In the genomic region with DNA sequence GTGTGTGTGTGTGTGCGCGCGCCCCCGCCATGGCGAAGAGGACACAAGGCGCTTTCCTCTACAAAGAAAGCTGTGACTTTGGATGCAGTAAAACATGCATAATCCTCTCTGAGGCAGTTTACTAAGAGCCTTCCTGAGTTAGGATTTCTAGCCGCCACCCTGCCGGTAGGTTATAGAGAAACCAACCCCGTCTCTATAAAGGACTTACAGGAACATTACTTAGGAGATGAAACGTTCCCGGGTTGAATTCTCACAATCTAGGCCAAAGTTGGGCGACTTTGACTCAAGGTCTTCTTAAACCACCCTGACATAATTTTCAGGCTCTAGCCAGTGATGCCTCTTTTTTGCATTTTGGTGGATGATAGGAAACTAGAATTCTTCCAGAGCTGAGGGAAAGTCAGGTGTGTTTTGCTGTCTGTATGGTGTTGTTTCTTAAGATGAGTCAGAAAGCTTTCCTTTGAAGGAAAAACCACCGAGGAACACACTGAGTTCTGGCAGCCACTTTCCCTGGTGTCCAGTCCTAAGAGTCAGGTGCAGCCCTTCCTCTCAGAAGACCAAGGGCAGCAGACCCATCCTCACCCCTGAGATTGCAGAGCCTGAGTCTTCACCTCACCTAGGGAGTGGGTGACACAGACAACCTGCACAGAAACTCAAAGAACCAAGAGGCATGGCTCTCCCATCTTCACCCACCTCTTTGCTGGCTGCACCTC, we compare ENCODE assay signal across 8 mouse cellular contexts. TPM values are rescaled to one million over a fixed set of nuclear protein-coding genes. Genes with fewer than 3 reads are reported as not detected.
DNase-seq lines count a peak whose midpoint lies in the region; ATAC-seq and TF ChIP-seq lines count a peak whose summit lies in the region.

No protein-coding gene starts in this region.

- H3K4me2 ChIP-seq in heart, postnatal 0 days (ENCODE audit: low read depth, low read length), result peak overlapping the region; percentile 100
- H3K4me2 ChIP-seq in hindbrain, embryonic 12.5 days (replicated peaks), result peak overlapping the region; percentile 91
- H3K4me2 ChIP-seq in midbrain, embryonic 12.5 days (replicated peaks), result peak overlapping the region; percentile 82

- H3K36me3 ChIP-seq in heart, postnatal 0 days (replicated peaks; ENCODE audit: control insufficient read depth, insufficient read depth, low read length), result no peaks in the 10 kb centered on the region
- no peaks in the 10 kb centered on the region for H3K36me3 ChIP-seq in hindbrain, embryonic 12.5 days
- H3K36me3 ChIP-seq in midbrain, embryonic 12.5 days, result no peaks in the 10 kb centered on the region

- DNase-seq in heart, postnatal 0 days (ENCODE audit: low spot score), result no peak
- DNase-seq in heart, postnatal 25 days (ENCODE audit: low spot score), result no peak
- DNase-seq in NIH3T3 (ENCODE audit: low read depth), result peak; percentile 30
- DNase-seq in yolk sac, embryonic 10.5 days (ENCODE audit: low spot score), result no peak
- no peak for DNase-seq in right cerebral cortex, postnatal 4 days

- no peaks in the 10 kb centered on the region for H3K27me3 ChIP-seq in heart, postnatal 0 days (ENCODE audit: control insufficient read depth, insufficient read depth, low read length)
- H3K27me3 ChIP-seq in hindbrain, embryonic 12.5 days, result no peaks in the 10 kb centered on the region
- peaks cover 13% of the 10 kb centered on the region; the same call in 1 of the 2 replicates for H3K27me3 ChIP-seq in midbrain, embryonic 12.5 days

- peak overlapping the region; percentile 95; the same call in 1 of the 2 replicates for H3K9ac ChIP-seq in heart, postnatal 0 days (replicated peaks; ENCODE audit: low read depth, low read length)
- H3K9ac ChIP-seq in hindbrain, embryonic 12.5 days, result peak overlapping the region; percentile 91
- H3K9ac ChIP-seq in midbrain, embryonic 12.5 days (replicated peaks), result peak overlapping the region; percentile 90

- 2% methylated on average over 13 of the region's 13 CpGs for WGBS in heart, postnatal 0 days
- WGBS in hindbrain, embryonic 12.5 days, result 7% methylated on average over 10 of the region's 13 CpGs
- WGBS in midbrain, embryonic 12.5 days, result 6% methylated on average over 10 of the region's 13 CpGs

- no peak for ATAC-seq in heart, postnatal 0 days (ENCODE audit: insufficient read depth, low read depth)
- ATAC-seq in hindbrain, embryonic 12.5 days (ENCODE audit: low FRiP score), result no peak
- ATAC-seq in midbrain, embryonic 12.5 days (ENCODE audit: low FRiP score, low read depth), result 0 out of 2 replicates have a peak, but pooled peaks have one; percentile 2
- ATAC-seq in megakaryocyte progenitor cell, adult 5-6 weeks (replicated peaks; ENCODE audit: poor library complexity), result no peak

- peak overlapping the region; percentile 81 for H3K4me3 ChIP-seq in heart, postnatal 0 days (ENCODE audit: low read depth, low read length)
- H3K4me3 ChIP-seq in hindbrain, embryonic 12.5 days, result peak overlapping the region; percentile 82
- H3K4me3 ChIP-seq in midbrain, embryonic 12.5 days, result peak overlapping the region; percentile 78

- peak overlapping the region; percentile 99 for H3K27ac ChIP-seq in heart, postnatal 0 days (ENCODE audit: low read depth)
- H3K27ac ChIP-seq in hindbrain, embryonic 12.5 days, result peak overlapping the region; percentile 96
- H3K27ac ChIP-seq in midbrain, embryonic 12.5 days (replicated peaks), result peak overlapping the region; percentile 89

- H3K4me1 ChIP-seq in heart, postnatal 0 days (ENCODE audit: control insufficient read depth, insufficient read depth), result peaks cover 33% of the 10 kb centered on the region
- peaks cover 63% of the 10 kb centered on the region for H3K4me1 ChIP-seq in hindbrain, embryonic 12.5 days
- H3K4me1 ChIP-seq in midbrain, embryonic 12.5 days, result peaks cover 60% of the 10 kb centered on the region

- H3K9me3 ChIP-seq in heart, postnatal 0 days (replicated peaks; ENCODE audit: control insufficient read depth, low read length), result no peaks in the 10 kb centered on the region
- H3K9me3 ChIP-seq in hindbrain, embryonic 12.5 days (replicated peaks), result no peaks in the 10 kb centered on the region
- H3K9me3 ChIP-seq in midbrain, embryonic 12.5 days, result no peaks in the 10 kb centered on the region

- TF ChIP-seq CTCF in heart, postnatal 0 days (IDR thresholded peaks at IDR 0.05; ENCODE audit: low read depth), result no peak

- TF ChIP-seq EP300 in heart, postnatal 0 days (IDR thresholded peaks at IDR 0.05; ENCODE audit: low read depth), result no peak

- intact Hi-C loops in heart, postnatal 25 days (cut with DNase I), result no loop called here

RNA-seq across cellular contexts. Expression of a gene that starts 24.1 kb away (rescaled TPM):
- 13.5 and 14.5 TPM in 2 replicates for total RNA-seq in heart, postnatal 0 days (2014; rRNA removed; ENCODE audit: low replicate concordance)
- polyA plus RNA-seq in heart, postnatal 0 days (2015; fragmentation: Nextera tagmentation; extraction: Ambion mirVana), result 3.5 and 3.6 TPM in 2 replicates
- 10 to 100 TPM; 13.8 to 17.7 TPM for total RNA-seq in heart, postnatal 25 days (2021)
- polyA plus RNA-seq in hindbrain, embryonic 12.5 days (2016; fragmentation: Nextera tagmentation; extraction: Ambion mirVana), result 7.2 and 8.0 TPM in 2 replicates
- polyA plus RNA-seq in midbrain, embryonic 12.5 days (2016; fragmentation: Nextera tagmentation; extraction: Ambion mirVana), result 6.5 and 6.6 TPM in 2 replicates
- total RNA-seq in megakaryocyte progenitor cell, adult 5-6 weeks (2015), result 13.7 and 14.1 TPM in 2 replicates
- 11.5 and 15.2 TPM in 2 replicates for total RNA-seq in megakaryocyte progenitor cell, adult 5-6 weeks (2017)

RNA-seq across cellular contexts. Expression of a gene that starts 46.3 kb away (rescaled TPM):
- total RNA-seq in heart, postnatal 0 days (2014; rRNA removed; ENCODE audit: low replicate concordance), result 1.5 TPM in 1 of 2 replicates, not detected in the other
- polyA plus RNA-seq in heart, postnatal 0 days (2015; fragmentation: Nextera tagmentation; extraction: Ambion mirVana), result 0.31 and 0.45 TPM in 2 replicates
- under 1 TPM; 0.14 to 0.18 TPM for total RNA-seq in heart, postnatal 25 days (2021)
- polyA plus RNA-seq in hindbrain, embryonic 12.5 days (2016; fragmentation: Nextera tagmentation; extraction: Ambion mirVana), result 3.8 and 4.2 TPM in 2 replicates
- polyA plus RNA-seq in midbrain, embryonic 12.5 days (2016; fragmentation: Nextera tagmentation; extraction: Ambion mirVana), result 3.6 and 3.7 TPM in 2 replicates
- total RNA-seq in megakaryocyte progenitor cell, adult 5-6 weeks (2015), result 0.15 TPM in 2 replicates
- total RNA-seq in megakaryocyte progenitor cell, adult 5-6 weeks (2017), result 0.24 and 0.62 TPM in 2 replicates
